Mouse (Mus musculus): ENCODE measurements at regions not wholly inside any gene's neighbourhood (a gene's known extent, or its start where the extent isn't known, plus 50 kb on each side); places are given as distances from the start of the nearest gene placed in this dataset.
A peak's percentile ranks its signal among the peaks of the same experiment; 100 is the strongest.
"Not testable (repeated sequence)": the region's sequence is repeated elsewhere in the genome, so short reads cannot be mapped to it uniquely, and the experiment has no call there.

GRCm38 (mm10) chr10:85293071-85293783 is 93.4 kb upstream of the Btbd11 start:
- no peak overlapping the region for H3K4me3 ChIP-seq (ENCODE audit: low read length)
- no peaks in the 10 kb centered on the region for H3K9me3 ChIP-seq (ENCODE audit: control insufficient read depth, low read length)
- no peaks in the 10 kb centered on the region for H3K36me3 ChIP-seq (ENCODE audit: control insufficient read depth, insufficient read depth, low read length)
- no peak overlapping the region for H3K9ac ChIP-seq (ENCODE audit: low read depth, low read length)
- ATAC-seq (ENCODE audit: low FRiP score, low TSS enrichment), result no peak
- 56% methylated on average over 9 of the region's 9 CpGs for WGBS
- H3K4me2 ChIP-seq (replicated peaks; ENCODE audit: low read depth, low read length), result no peak overlapping the region
- H3K27me3 ChIP-seq (ENCODE audit: control insufficient read depth, insufficient read depth, low read length), result no peaks in the 10 kb centered on the region
- H3K27ac ChIP-seq (ENCODE audit: low read depth, low read length), result no peak overlapping the region
- no peaks in the 10 kb centered on the region for H3K4me1 ChIP-seq (ENCODE audit: control insufficient read depth, insufficient read depth, low read length)

GRCm38 (mm10) chr10:85295133-85295887 is 91.3 kb upstream of the Btbd11 start:
- no peak overlapping the region for H3K4me2 ChIP-seq (replicated peaks; ENCODE audit: low read depth, low read length)
- 86% methylated on average over 5 of the region's 5 CpGs for WGBS
- H3K9me3 ChIP-seq (ENCODE audit: control insufficient read depth, low read length), result no peaks in the 10 kb centered on the region
- H3K4me1 ChIP-seq (ENCODE audit: control insufficient read depth, insufficient read depth, low read length), result no peaks in the 10 kb centered on the region
- no peak overlapping the region for H3K27ac ChIP-seq (ENCODE audit: low read depth, low read length)
- H3K9ac ChIP-seq (ENCODE audit: low read depth, low read length), result no peak overlapping the region
- no peak for ATAC-seq (ENCODE audit: low FRiP score, low TSS enrichment)
- H3K27me3 ChIP-seq (ENCODE audit: control insufficient read depth, insufficient read depth, low read length), result no peaks in the 10 kb centered on the region
- H3K36me3 ChIP-seq (ENCODE audit: control insufficient read depth, insufficient read depth, low read length), result no peaks in the 10 kb centered on the region
- H3K4me3 ChIP-seq (ENCODE audit: low read length), result no peak overlapping the region

GRCm38 (mm10) chr10:85311781-85312180 is 74.8 kb upstream of the Btbd11 start:
- H3K36me3 ChIP-seq (ENCODE audit: control insufficient read depth, insufficient read depth, low read length), result no peaks in the 10 kb centered on the region
- no peak overlapping the region for H3K4me3 ChIP-seq (ENCODE audit: low read length)
- no peak overlapping the region for H3K4me2 ChIP-seq (replicated peaks; ENCODE audit: low read depth, low read length)
- no peaks in the 10 kb centered on the region for H3K4me1 ChIP-seq (ENCODE audit: control insufficient read depth, insufficient read depth, low read length)
- no peak for ATAC-seq (ENCODE audit: low FRiP score, low TSS enrichment)
- no peak overlapping the region for H3K9ac ChIP-seq (ENCODE audit: low read depth, low read length)
- H3K27me3 ChIP-seq (ENCODE audit: control insufficient read depth, insufficient read depth, low read length), result no peaks in the 10 kb centered on the region
- H3K27ac ChIP-seq (ENCODE audit: low read depth, low read length), result no peak overlapping the region
- H3K9me3 ChIP-seq (ENCODE audit: control insufficient read depth, low read length), result no peaks in the 10 kb centered on the region

GRCm38 (mm10) chr10:85313331-85313730 is 73.3 kb upstream of the Btbd11 start:
- ATAC-seq (ENCODE audit: low FRiP score, low TSS enrichment); H3K27me3 ChIP-seq (ENCODE audit: control insufficient read depth, insufficient read depth, low read length); H3K9ac ChIP-seq (ENCODE audit: low read depth, low read length); H3K4me3 ChIP-seq (ENCODE audit: low read length); H3K36me3 ChIP-seq (ENCODE audit: control insufficient read depth, insufficient read depth, low read length); H3K4me1 ChIP-seq (ENCODE audit: control insufficient read depth, insufficient read depth, low read length); H3K27ac ChIP-seq (ENCODE audit: low read depth, low read length); H3K9me3 ChIP-seq (ENCODE audit: control insufficient read depth, low read length); H3K4me2 ChIP-seq (replicated peaks; ENCODE audit: low read depth, low read length): not testable (repeated sequence)
- WGBS, result 95% methylated on average over 10 of the region's 10 CpGs

GRCm38 (mm10) chr10:85320971-85321370 is 65.6 kb upstream of the Btbd11 start:
- Histone ChIP-seq H3K4me3 (ENCODE audit: low read length) (no peak overlapping the region), H3K27me3 (ENCODE audit: control insufficient read depth, insufficient read depth, low read length) (no peaks in the 10 kb centered on the region), H3K9ac (ENCODE audit: low read depth, low read length) (no peak overlapping the region), H3K36me3 (ENCODE audit: control insufficient read depth, insufficient read depth, low read length) (no peaks in the 10 kb centered on the region), H3K27ac (ENCODE audit: low read depth, low read length) (no peak overlapping the region), H3K4me2 (replicated peaks; ENCODE audit: low read depth, low read length) (no peak overlapping the region), H3K9me3 (ENCODE audit: control insufficient read depth, low read length) (no peaks in the 10 kb centered on the region), H3K4me1 (ENCODE audit: control insufficient read depth, insufficient read depth, low read length) (no peaks in the 10 kb centered on the region)
- ATAC-seq (ENCODE audit: low FRiP score, low TSS enrichment), result no peak
- 68% methylated on average over 1 of the region's 1 CpGs for whole genome bisulfite sequencing

GRCm38 (mm10) chr10:85322280-85322679 is 64.3 kb upstream of the Btbd11 start:
- peak; percentile 85 for ATAC-seq (ENCODE audit: low FRiP score, low TSS enrichment)
- no peak overlapping the region for H3K27ac ChIP-seq (ENCODE audit: low read depth, low read length)
- no peaks in the 10 kb centered on the region for H3K4me1 ChIP-seq (ENCODE audit: control insufficient read depth, insufficient read depth, low read length)
- H3K9me3 ChIP-seq (ENCODE audit: control insufficient read depth, low read length), result no peaks in the 10 kb centered on the region
- no peak overlapping the region for H3K9ac ChIP-seq (ENCODE audit: low read depth, low read length)
- WGBS, result 41% methylated on average over 3 of the region's 3 CpGs
- H3K36me3 ChIP-seq (ENCODE audit: control insufficient read depth, insufficient read depth, low read length), result no peaks in the 10 kb centered on the region
- no peak overlapping the region for H3K4me3 ChIP-seq (ENCODE audit: low read length)
- no peaks in the 10 kb centered on the region for H3K27me3 ChIP-seq (ENCODE audit: control insufficient read depth, insufficient read depth, low read length)
- H3K4me2 ChIP-seq (replicated peaks; ENCODE audit: low read depth, low read length), result no peak overlapping the region

GRCm38 (mm10) chr10:85329382-85329781 is 57.2 kb upstream of the Btbd11 start:
- Histone ChIP-seq H3K27me3 (ENCODE audit: control insufficient read depth, insufficient read depth, low read length) (no peaks in the 10 kb centered on the region), H3K4me3 (ENCODE audit: low read length) (no peak overlapping the region), H3K9me3 (ENCODE audit: control insufficient read depth, low read length) (no peaks in the 10 kb centered on the region), H3K27ac (ENCODE audit: low read depth, low read length) (no peak overlapping the region), H3K9ac (ENCODE audit: low read depth, low read length) (no peak overlapping the region), H3K36me3 (ENCODE audit: control insufficient read depth, insufficient read depth, low read length) (no peaks in the 10 kb centered on the region), H3K4me1 (ENCODE audit: control insufficient read depth, insufficient read depth, low read length) (no peaks in the 10 kb centered on the region), H3K4me2 (replicated peaks; ENCODE audit: low read depth, low read length) (no peak overlapping the region)
- WGBS, result 83% methylated on average over 3 of the region's 3 CpGs
- ATAC-seq (ENCODE audit: low FRiP score, low TSS enrichment), result no peak

GRCm38 (mm10) chr10:85330938-85331691 is 55.5 kb upstream of the Btbd11 start:
- ATAC-seq (ENCODE audit: low FRiP score, low TSS enrichment), result peak; percentile 78
- peak overlapping the region; percentile 30 for H3K4me2 ChIP-seq (replicated peaks; ENCODE audit: low read depth, low read length)
- no peak overlapping the region for H3K9ac ChIP-seq (ENCODE audit: low read depth, low read length)
- no peaks in the 10 kb centered on the region for H3K9me3 ChIP-seq (ENCODE audit: control insufficient read depth, low read length)
- 13% methylated on average over 13 of the region's 13 CpGs for whole genome bisulfite sequencing
- no peak overlapping the region for H3K27ac ChIP-seq (ENCODE audit: low read depth, low read length)
- no peaks in the 10 kb centered on the region for H3K27me3 ChIP-seq (ENCODE audit: control insufficient read depth, insufficient read depth, low read length)
- H3K4me1 ChIP-seq (ENCODE audit: control insufficient read depth, insufficient read depth, low read length), result no peaks in the 10 kb centered on the region
- no peaks in the 10 kb centered on the region for H3K36me3 ChIP-seq (ENCODE audit: control insufficient read depth, insufficient read depth, low read length)
- H3K4me3 ChIP-seq (ENCODE audit: low read length), result no peak overlapping the region
